Mouse (Mus musculus) natural killer cell, adult 2 months (primary cell): ENCODE measurements around the gene Hoxd1.

Experiments used
- DNase-seq, 2 experiments: peaks; one replicate each; pipeline ENCODE4 v3.0.0; 2022; ENCODE audit warnings: low spot score in 2 of 2

Gene Hoxd1

GRCm38 (mm10) chr2:74732513-74733316, 30.1 kb upstream of the Hoxd1 start:
- no peak for DNase-seq

GRCm38 (mm10) chr2:74733317-74733661, 29.5 kb upstream of the Hoxd1 start:
- no peak for DNase-seq

- DNase-seq, result no peak
These were observed 29.0 kb upstream of the Hoxd1 start for GRCm38 (mm10) chr2:74733765-74734164.

GRCm38 (mm10) chr2:74734451-74734850, 28.3 kb upstream of the Hoxd1 start:
- no peak for DNase-seq

- no peak for DNase-seq
These were observed 27.6 kb upstream of the Hoxd1 start for GRCm38 (mm10) chr2:74734996-74735811.

- no peak for DNase-seq
These were observed 26.7 kb upstream of the Hoxd1 start for GRCm38 (mm10) chr2:74735851-74736687.

GRCm38 (mm10) chr2:74736688-74737577, 25.8 kb upstream of the Hoxd1 start:
- no peak for DNase-seq

GRCm38 (mm10) chr2:74737578-74738070, 25.2 kb upstream of the Hoxd1 start:
- DNase-seq, result no peak

GRCm38 (mm10) chr2:74738623-74739475, 23.9 kb upstream of the Hoxd1 start:
- DNase-seq, result no peak

GRCm38 (mm10) chr2:74739476-74739800, 23.3 kb upstream of the Hoxd1 start:
- no peak for DNase-seq

GRCm38 (mm10) chr2:74739869-74740268, 22.9 kb upstream of the Hoxd1 start:
- no peak for DNase-seq

GRCm38 (mm10) chr2:74740311-74741091, 22.3 kb upstream of the Hoxd1 start:
- DNase-seq, result no peak

GRCm38 (mm10) chr2:74741252-74741978, 21.4 kb upstream of the Hoxd1 start:
- DNase-seq, result no peak

GRCm38 (mm10) chr2:74741979-74742277, 20.9 kb upstream of the Hoxd1 start:
- no peak for DNase-seq

GRCm38 (mm10) chr2:74745540-74746297, 17.1 kb upstream of the Hoxd1 start:
- no peak for DNase-seq

- DNase-seq, result no peak
These were observed 16.4 kb upstream of the Hoxd1 start for GRCm38 (mm10) chr2:74746298-74746921.

GRCm38 (mm10) chr2:74747006-74747405, 15.8 kb upstream of the Hoxd1 start:
- no peak for DNase-seq
